Mouse (Mus musculus) MEL (cell line): ENCODE data around the gene Als2cl. TPM values are rescaled to one million over a fixed set of nuclear protein-coding genes. Genes with fewer than 3 reads are reported as not detected.

Experiments
- DNase-seq: peaks from one replicate; pipeline ENCODE4 v3.0.0; 2011; ENCODE audit warnings: low read depth, low spot score
- H3K27ac ChIP-seq: 2 replicates; pipeline ENCODE4 v1.5.1; 2012; ENCODE audit warnings: low read depth, mild to moderate bottlenecking, control low read depth, low read length, moderate library complexity; ENCODE audit not compliant: control insufficient read depth
- H3K27me3 ChIP-seq, 2 experiments: fragments of 150-350 bp in 1 of 2; sonication (generic) in 1 of 2; 2 replicates each; pipeline ENCODE4 v1.6.1; 2012; ENCODE audit warnings: low read length in 2 of 2, mild to moderate bottlenecking in 2 of 2, improper control_type of control experiment in 1 of 2, moderate library complexity in 1 of 2; ENCODE audit not compliant: insufficient read depth in 2 of 2, control insufficient read depth in 1 of 2
- H3K36me3 ChIP-seq, 2 experiments: 2 replicates each; pipeline ENCODE4 v1.6.1; 2012 to 2014; ENCODE audit warnings: low read length in 2 of 2, improper control_type of control experiment in 1 of 2, inconsistent platforms in 1 of 2, mild to moderate bottlenecking in 1 of 2; ENCODE audit not compliant: insufficient read depth in 2 of 2, control insufficient read depth in 1 of 2
- H3K4me1 ChIP-seq, 2 experiments: fragments of 150-350 bp in 1 of 2; sonication (generic) in 1 of 2; 2 replicates each; pipeline ENCODE4 v1.6.1; 2012; ENCODE audit warnings: low read length in 2 of 2, improper control_type of control experiment in 1 of 2, mild to moderate bottlenecking in 1 of 2; ENCODE audit not compliant: insufficient read depth in 2 of 2, control insufficient read depth in 1 of 2
- H3K4me3 ChIP-seq, 2 experiments: fragments of 150-350 bp in 1 of 2; sonication (generic) in 1 of 2; 2 replicates each; pipeline ENCODE4 v1.5.1; 2012; ENCODE audit warnings: low read depth in 2 of 2, low read length in 2 of 2, mild to moderate bottlenecking in 2 of 2, moderate library complexity in 2 of 2, control low read depth in 1 of 2, improper control_type of control experiment in 1 of 2; ENCODE audit not compliant: control insufficient read depth in 1 of 2, insufficient read depth in 1 of 2
- H3K79me2 ChIP-seq: 2 replicates; pipeline ENCODE4 v1.6.1; 2012; ENCODE audit warnings: mild to moderate bottlenecking, low read length, moderate library complexity; ENCODE audit not compliant: control insufficient read depth, poor library complexity, insufficient read depth
- H3K9ac ChIP-seq: 2 replicates; pipeline ENCODE4 v1.6.1; 2012; ENCODE audit warnings: low read depth, mild to moderate bottlenecking, control low read depth, low read length, moderate library complexity; ENCODE audit not compliant: control insufficient read depth, poor library complexity, severe bottlenecking
- H3K9me3 ChIP-seq: fragments of 150-350 bp; sonication (generic); replicated peaks from 2 replicates; pipeline ENCODE4 v1.6.1; 2012; ENCODE audit warnings: mild to moderate bottlenecking, low read length, improper control_type of control experiment, moderate library complexity; ENCODE audit not compliant: insufficient read depth
- CHD1 ChIP-seq: IDR thresholded peaks from 2 replicates; pipeline ENCODE4 v1.6.1; 2012; ENCODE audit warnings: low read depth, mild to moderate bottlenecking, inconsistent platforms, low read length, improper control_type of control experiment
- CTCF ChIP-seq, 3 experiments: IDR thresholded peaks in 2 of 3; conservative IDR thresholded peaks in 1 of 3; 2 replicates each; pipeline ENCODE4 v1.5.1; 2011 to 2012; ENCODE audit warnings: low read length in 3 of 3, low read depth in 2 of 3, mild to moderate bottlenecking in 2 of 3, improper control_type of control experiment in 1 of 3, inconsistent platforms in 1 of 3, mixed read lengths in 1 of 3, moderate library complexity in 1 of 3; ENCODE audit not compliant: control insufficient read depth in 1 of 3, insufficient read depth in 1 of 3, poor library complexity in 1 of 3, severe bottlenecking in 1 of 3
- E2F4 ChIP-seq: IDR thresholded peaks from 2 replicates; pipeline ENCODE4 v1.6.1; 2011; ENCODE audit warnings: low read depth, low read length, improper control_type of control experiment, borderline replicate concordance
- ELF1 ChIP-seq: IDR thresholded peaks from 2 replicates; pipeline ENCODE4 v1.6.1; 2014; ENCODE audit warnings: low read depth, mild to moderate bottlenecking, inconsistent platforms, low read length, improper control_type of control experiment, moderate library complexity
- EP300 ChIP-seq, 2 experiments: IDR thresholded peaks; 2 replicates each; pipeline ENCODE4 v1.6.1; 2011; ENCODE audit warnings: improper control_type of control experiment in 2 of 2, low read length in 2 of 2, low read depth in 1 of 2, mild to moderate bottlenecking in 1 of 2
- GATA1 ChIP-seq: IDR thresholded peaks from 2 replicates; pipeline ENCODE4 v1.6.1; 2011; ENCODE audit warnings: low read depth, low read length, improper control_type of control experiment
- HCFC1 ChIP-seq: IDR thresholded peaks from 2 replicates; pipeline ENCODE4 v1.6.1; 2012; ENCODE audit warnings: low read depth, mild to moderate bottlenecking, inconsistent platforms, low read length, improper control_type of control experiment, moderate library complexity
- JUND ChIP-seq: IDR thresholded peaks from 2 replicates; pipeline ENCODE4 v1.6.1; 2011; ENCODE audit warnings: low read depth, mild to moderate bottlenecking, improper control_type of control experiment, low read length
- MXI1 ChIP-seq: IDR thresholded peaks from 2 replicates; pipeline ENCODE4 v1.6.1; 2011; ENCODE audit warnings: mild to moderate bottlenecking, low read depth, low read length, improper control_type of control experiment
- MYB ChIP-seq: IDR thresholded peaks from 2 replicates; pipeline ENCODE4 v1.6.1; 2011; ENCODE audit warnings: mild to moderate bottlenecking, low read depth, low read length, improper control_type of control experiment
- MYC ChIP-seq: IDR thresholded peaks from 2 replicates; pipeline ENCODE4 v1.6.1; 2011; ENCODE audit warnings: low read depth, mild to moderate bottlenecking, low read length, improper control_type of control experiment, moderate library complexity
- NELFE ChIP-seq: IDR thresholded peaks from 2 replicates; pipeline ENCODE4 v1.6.1; 2011; ENCODE audit warnings: low read depth, low read length, improper control_type of control experiment
- POLR2AphosphoS2 ChIP-seq: IDR thresholded peaks from 2 replicates; pipeline ENCODE4 v1.6.1; 2011; ENCODE audit warnings: low read length, improper control_type of control experiment
- SMC3 ChIP-seq: IDR thresholded peaks from 2 replicates; pipeline ENCODE4 v1.6.1; 2011; ENCODE audit warnings: low read depth, low read length, improper control_type of control experiment
- TAL1 ChIP-seq: IDR thresholded peaks from 2 replicates; pipeline ENCODE4 v1.6.1; 2012; ENCODE audit warnings: mild to moderate bottlenecking, inconsistent platforms, low read length, moderate library complexity, mixed read lengths
- TBP ChIP-seq: IDR thresholded peaks from 2 replicates; pipeline ENCODE4 v1.8.0; 2011; ENCODE audit warnings: low read depth, low read length, improper control_type of control experiment
- TCF12 ChIP-seq: IDR thresholded peaks from 2 replicates; pipeline ENCODE4 v1.6.1; 2014; ENCODE audit warnings: low read depth, mild to moderate bottlenecking, inconsistent platforms, low read length, improper control_type of control experiment, moderate library complexity
- USF2 ChIP-seq, 2 experiments: IDR thresholded peaks; 2 replicates each; pipeline ENCODE4 v1.6.1; 2011 to 2012; ENCODE audit warnings: improper control_type of control experiment in 2 of 2, low read length in 2 of 2, borderline replicate concordance in 1 of 2, inconsistent platforms in 1 of 2, low read depth in 1 of 2, mild to moderate bottlenecking in 1 of 2; ENCODE audit not compliant: insufficient read depth in 1 of 2
- ZMIZ1 ChIP-seq: IDR thresholded peaks from 2 replicates; pipeline ENCODE4 v1.6.1; 2012; ENCODE audit warnings: low read depth, mild to moderate bottlenecking, inconsistent platforms, low read length, improper control_type of control experiment, moderate library complexity
- polyA plus RNA-seq, 2 experiments: library from polyadenylated mRNA; stranded (reverse) in 1 of 2; unstranded in 1 of 2; fragments of >175 nt in 1 of 2; fragments of >200 nt in 1 of 2; gene quantifications; 2 replicates each; pipeline versions ENCODE4 v1.2.1 to v1.2.4; 2012; ENCODE audit warnings: low replicate concordance in 2 of 2, low read depth in 1 of 2; ENCODE audit not compliant: insufficient read length in 2 of 2, insufficient read depth in 1 of 2, missing spikeins in 1 of 2
- total RNA-seq: library from RNA; depleted of rRNA; stranded (reverse); fragments of 300-350 nt; gene quantifications from 2 replicates; pipeline ENCODE4 v1.2.3, GENCODE M21; 2012

Als2cl gene
- total and polyA plus RNA-seq, 3 experiments = 0.21 TPM; not detected in 2

GRCm38 (mm10) chr9:110933850-110934437, 54.3 kb downstream of the Als2cl start:
- Histone ChIP-seq H3K4me3 (no peak overlapping the region), H3K4me1 (no peaks in the 10 kb centered on the region), H3K27ac (no peak overlapping the region), H3K79me2 (no peaks in the 10 kb centered on the region), H3K9ac (no peak overlapping the region), H3K9me3 (no peaks in the 10 kb centered on the region), H3K27me3 (no peaks in the 10 kb centered on the region), H3K36me3 (no peaks in the 10 kb centered on the region)
- no peak for DNase-seq
- TF ChIP-seq NELFE = no peak
- no peak for TF ChIP-seq MYB
- no peak for TF ChIP-seq USF2 (IDR thresholded peaks at IDR 0.05; ENCODE audit: borderline replicate concordance in 1 of 2, insufficient read depth in 1 of 2, low read depth in 1 of 2, low read length in 2 of 2)
- TF ChIP-seq CTCF (IDR thresholded peaks at IDR 0.05 in 2 of 3, conservative IDR thresholded peaks at IDR 0.05 in 1 of 3; ENCODE audit: control insufficient read depth in 1 of 3, insufficient read depth in 1 of 3, low read depth in 2 of 3, low read length in 3 of 3, poor library complexity in 1 of 3, severe bottlenecking in 1 of 3) = no peak
- TF ChIP-seq ZMIZ1 = no peak
- no peak for TF ChIP-seq HCFC1
- no peak for TF ChIP-seq JUND
- no peak for TF ChIP-seq E2F4
- TF ChIP-seq TAL1 = no peak
- no peak for TF ChIP-seq ELF1
- no peak for TF ChIP-seq SMC3
- no peak for TF ChIP-seq GATA1
- TF ChIP-seq, all 39 proteins: peak for 0

DNA sequence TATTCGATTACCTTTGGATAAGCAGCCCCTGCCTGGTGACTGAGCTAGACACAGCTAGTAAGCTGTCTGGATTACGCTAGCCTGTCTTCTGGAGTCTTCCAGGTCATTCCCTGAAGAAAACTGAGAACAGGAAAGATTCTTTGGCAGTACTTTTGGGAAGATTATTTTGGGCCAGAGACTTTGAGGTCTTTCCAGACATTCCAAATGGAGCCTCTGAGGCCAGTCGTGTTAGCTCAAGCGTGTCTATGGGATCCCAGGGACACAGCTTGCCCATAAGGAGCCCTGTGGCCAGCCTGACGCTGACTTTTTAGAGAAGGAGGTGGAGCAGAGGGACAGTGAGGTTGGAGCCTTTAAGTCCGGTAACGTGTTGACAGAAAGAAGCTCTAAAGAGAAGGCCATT, 56.3 kb downstream of the Als2cl start:
- Histone ChIP-seq H3K4me1 (no peaks in the 10 kb centered on the region), H3K27ac (no peak overlapping the region), H3K27me3 (no peaks in the 10 kb centered on the region), H3K9me3 (no peaks in the 10 kb centered on the region), H3K4me3 (no peak overlapping the region), H3K36me3 (no peaks in the 10 kb centered on the region), H3K79me2 (no peaks in the 10 kb centered on the region), H3K9ac (no peak overlapping the region)
- no peak for TF ChIP-seq MYC
- TF ChIP-seq EP300 (IDR thresholded peaks at IDR 0.05; ENCODE audit: low read depth in 1 of 2, low read length in 2 of 2) = no peak
- no peak for TF ChIP-seq TBP
- TF ChIP-seq HCFC1 = no peak
- no peak for TF ChIP-seq NELFE
- no peak for TF ChIP-seq POLR2AphosphoS2
- no peak for TF ChIP-seq ZMIZ1
- no peak for TF ChIP-seq MXI1
- TF ChIP-seq CHD1 = no peak
- TF ChIP-seq TCF12 = no peak
- no peak for DNase-seq
